Mouse (Mus musculus): ENCODE results near the gene Sf3a2. TPM values are rescaled to one million over a fixed set of nuclear protein-coding genes. Genes with fewer than 3 reads are reported as not detected.

The Sf3a2 gene
- polyA plus RNA-seq, 1 experiment = 93.1 TPM

- H3ac ChIP-seq (ENCODE audit: control insufficient read depth, insufficient read length) = no peak overlapping the region
- no peaks in the 10 kb centered on the region for H3K79me2 ChIP-seq (ENCODE audit: control insufficient read depth, insufficient read depth)
- no peak overlapping the region for H3K4me3 ChIP-seq
- no peak overlapping the region for H3K4me2 ChIP-seq (ENCODE audit: low read depth)
- TF ChIP-seq USF1 (IDR thresholded peaks at IDR 0.05; ENCODE audit: low read depth) = no peak
- TF ChIP-seq E2F4 (IDR thresholded peaks at IDR 0.05; ENCODE audit: insufficient read depth) = no peak
- no peak for TF ChIP-seq MYOG (IDR thresholded peaks at IDR 0.05; ENCODE audit: control insufficient read depth in 1 of 3, insufficient read depth in 1 of 3, insufficient read length in 2 of 3, low read depth in 2 of 3)
- TF ChIP-seq SRF (IDR thresholded peaks at IDR 0.05; ENCODE audit: control insufficient read depth, insufficient read length, low read depth) = no peak
- TF ChIP-seq POLR2AphosphoS2 (IDR thresholded peaks at IDR 0.05; ENCODE audit: insufficient read length, low read depth) = no peak
- no peak for TF ChIP-seq TCF3 (IDR thresholded peaks at IDR 0.05; ENCODE audit: insufficient read length, low read depth)
- no peak for TF ChIP-seq MAX (IDR thresholded peaks at IDR 0.05; ENCODE audit: low read depth)
- no peak for TF ChIP-seq MYOD1 (IDR thresholded peaks at IDR 0.05; ENCODE audit: control insufficient read depth in 1 of 3, insufficient read length in 2 of 3, low read depth in 2 of 3)
- no peak for TF ChIP-seq POLR2A (IDR thresholded peaks at IDR 0.05; ENCODE audit: insufficient read length, low read depth)
- TF ChIP-seq TCF12 (IDR thresholded peaks at IDR 0.05; ENCODE audit: insufficient read depth, poor library complexity, severe bottlenecking) = no peak
- TF ChIP-seq CEBPB (IDR thresholded peaks at IDR 0.05; ENCODE audit: insufficient read depth, poor library complexity, severe bottlenecking) = no peak
- no peak for TF ChIP-seq REST (IDR thresholded peaks at IDR 0.05; ENCODE audit: insufficient read depth, insufficient read length)
- H3K27me3 ChIP-seq (ENCODE audit: control insufficient read depth, insufficient read depth, insufficient read length) = peaks cover 39% of the 10 kb centered on the region
- no peaks in the 10 kb centered on the region for H3K36me3 ChIP-seq (ENCODE audit: control insufficient read depth, insufficient read depth)
Observed at GRCm38 (mm10) chr10:80841685-80842084, 43.7 kb downstream of the Sf3a2 start.

GRCm38 (mm10) chr10:80842334-80842733 lies 44.3 kb downstream of the Sf3a2 start:
- H3K27me3 ChIP-seq (ENCODE audit: control insufficient read depth, insufficient read depth, insufficient read length) = peaks cover 39% of the 10 kb centered on the region
- H3K4me3 ChIP-seq = no peak overlapping the region
- H3K36me3 ChIP-seq (ENCODE audit: control insufficient read depth, insufficient read depth) = no peaks in the 10 kb centered on the region
- H3K79me2 ChIP-seq (ENCODE audit: control insufficient read depth, insufficient read depth) = no peaks in the 10 kb centered on the region
- no peak overlapping the region for H3K4me2 ChIP-seq (ENCODE audit: low read depth)
- H3ac ChIP-seq (ENCODE audit: control insufficient read depth, insufficient read length) = no peak overlapping the region
- TF ChIP-seq TCF3 (IDR thresholded peaks at IDR 0.05; ENCODE audit: insufficient read length, low read depth) (no peak), E2F4 (IDR thresholded peaks at IDR 0.05; ENCODE audit: insufficient read depth) (no peak), CEBPB (IDR thresholded peaks at IDR 0.05; ENCODE audit: insufficient read depth, poor library complexity, severe bottlenecking) (no peak), MYOD1 (IDR thresholded peaks at IDR 0.05; ENCODE audit: control insufficient read depth in 1 of 3, insufficient read length in 2 of 3, low read depth in 2 of 3) (no peak), POLR2A (IDR thresholded peaks at IDR 0.05; ENCODE audit: insufficient read length, low read depth) (no peak), MYOG (IDR thresholded peaks at IDR 0.05; ENCODE audit: control insufficient read depth in 1 of 3, insufficient read depth in 1 of 3, insufficient read length in 2 of 3, low read depth in 2 of 3) (no peak), TCF12 (IDR thresholded peaks at IDR 0.05; ENCODE audit: insufficient read depth, poor library complexity, severe bottlenecking) (no peak), SRF (IDR thresholded peaks at IDR 0.05; ENCODE audit: control insufficient read depth, insufficient read length, low read depth) (no peak), POLR2AphosphoS2 (IDR thresholded peaks at IDR 0.05; ENCODE audit: insufficient read length, low read depth) (no peak), MAX (IDR thresholded peaks at IDR 0.05; ENCODE audit: low read depth) (no peak), USF1 (IDR thresholded peaks at IDR 0.05; ENCODE audit: low read depth) (no peak), REST (IDR thresholded peaks at IDR 0.05; ENCODE audit: insufficient read depth, insufficient read length) (no peak)

GRCm38 (mm10) chr10:80843087-80843930 lies 45.3 kb downstream of the Sf3a2 start:
- no peak for TF ChIP-seq CEBPB (IDR thresholded peaks at IDR 0.05; ENCODE audit: insufficient read depth, poor library complexity, severe bottlenecking)
- Histone ChIP-seq H3K79me2 (ENCODE audit: control insufficient read depth, insufficient read depth) (no peaks in the 10 kb centered on the region), H3K36me3 (ENCODE audit: control insufficient read depth, insufficient read depth) (no peaks in the 10 kb centered on the region), H3K27me3 (ENCODE audit: control insufficient read depth, insufficient read depth, insufficient read length) (peaks cover 39% of the 10 kb centered on the region), H3ac (ENCODE audit: control insufficient read depth, insufficient read length) (no peak overlapping the region), H3K4me3 (no peak overlapping the region), H3K4me2 (ENCODE audit: low read depth) (no peak overlapping the region)

- TF ChIP-seq E2F4 (IDR thresholded peaks at IDR 0.05; ENCODE audit: insufficient read depth) (no peak), USF1 (IDR thresholded peaks at IDR 0.05; ENCODE audit: low read depth) (no peak), CEBPB (IDR thresholded peaks at IDR 0.05; ENCODE audit: insufficient read depth, poor library complexity, severe bottlenecking) (no peak), MYOG (IDR thresholded peaks at IDR 0.05; ENCODE audit: control insufficient read depth in 1 of 3, insufficient read depth in 1 of 3, insufficient read length in 2 of 3, low read depth in 2 of 3) (no peak), SRF (IDR thresholded peaks at IDR 0.05; ENCODE audit: control insufficient read depth, insufficient read length, low read depth) (no peak), POLR2A (IDR thresholded peaks at IDR 0.05; ENCODE audit: insufficient read length, low read depth) (no peak), TCF12 (IDR thresholded peaks at IDR 0.05; ENCODE audit: insufficient read depth, poor library complexity, severe bottlenecking) (no peak), TCF3 (IDR thresholded peaks at IDR 0.05; ENCODE audit: insufficient read length, low read depth) (no peak), MYOD1 (IDR thresholded peaks at IDR 0.05; ENCODE audit: control insufficient read depth in 1 of 3, insufficient read length in 2 of 3, low read depth in 2 of 3) (no peak), MAX (IDR thresholded peaks at IDR 0.05; ENCODE audit: low read depth) (no peak)
- no peaks in the 10 kb centered on the region for H3K79me2 ChIP-seq (ENCODE audit: control insufficient read depth, insufficient read depth)
- H3K4me2 ChIP-seq (ENCODE audit: low read depth) = no peak within 1 kb of the TSS
- no peaks in the 10 kb centered on the region for H3K36me3 ChIP-seq (ENCODE audit: control insufficient read depth, insufficient read depth)
- H3ac ChIP-seq (ENCODE audit: control insufficient read depth, insufficient read length) = no peak within 1 kb of the TSS
- no peak within 1 kb of the TSS for H3K4me3 ChIP-seq
- H3K27me3 ChIP-seq (ENCODE audit: control insufficient read depth, insufficient read depth, insufficient read length) = peaks cover 39% of the 10 kb centered on the region
Observed at GRCm38 (mm10) chr10:80843931-80844547, 46.0 kb downstream of the Sf3a2 start, which contains the start of gene Lingo3. Gene Lingo3, minus strand, starts transcription at chr10:80844039.
